Mouse (Mus musculus) ES-Bruce4 (cell line): Measurements from ENCODE around the gene Angptl3.

Experiments used
- CTCF ChIP-seq: IDR thresholded peaks from one replicate; pipeline ENCODE4 v1.8.1; 2011; ENCODE audit warnings: low read depth, low read length
- EP300 ChIP-seq: IDR thresholded peaks from 2 replicates; pipeline ENCODE4 v1.6.1; 2011; ENCODE audit warnings: low read depth, low read length; ENCODE audit not compliant: insufficient read depth

DNA sequence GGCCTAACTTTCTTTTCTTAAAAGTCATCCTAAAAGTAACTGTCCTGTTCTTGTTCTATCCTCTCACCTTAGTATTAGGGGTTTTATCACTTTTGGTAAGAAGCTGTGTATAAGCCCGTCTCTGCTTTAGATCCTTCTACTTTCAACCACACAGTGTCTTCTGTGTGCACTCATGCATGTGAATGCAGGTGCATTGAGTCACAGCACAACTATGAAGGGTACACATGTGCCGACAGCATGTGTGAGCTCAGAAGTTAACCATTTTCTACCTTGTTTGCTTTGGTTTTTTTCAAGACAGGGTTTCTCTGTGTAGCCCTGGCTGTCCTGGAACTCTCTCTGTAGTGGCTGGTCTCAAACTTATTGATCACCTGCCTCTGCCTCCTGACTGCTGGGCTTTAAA lies 24.4 kb upstream of the Angptl3 start:
- TF ChIP-seq CTCF (no peak), EP300 (no peak)
